Mouse (Mus musculus): ENCODE measurements around the gene Pofut1. TPM values are rescaled to one million over a fixed set of nuclear protein-coding genes. Genes with fewer than 3 reads are reported as not detected.

Pofut1 gene
- total RNA-seq (2021), result 10 to 100 TPM; 12.6 to 13.3 TPM
- 12.1 and 17.7 TPM in 2 replicates for polyA plus RNA-seq (2012; rRNA removed)
- long read RNA-seq, full-length matches to known transcripts, result 6 of 9 reads
- long read RNA-seq, partial matches to known transcripts, result 0 of 9 reads
- long read RNA-seq, other reads (novel, unspliced or antisense), result 3 of 9 reads

DNA sequence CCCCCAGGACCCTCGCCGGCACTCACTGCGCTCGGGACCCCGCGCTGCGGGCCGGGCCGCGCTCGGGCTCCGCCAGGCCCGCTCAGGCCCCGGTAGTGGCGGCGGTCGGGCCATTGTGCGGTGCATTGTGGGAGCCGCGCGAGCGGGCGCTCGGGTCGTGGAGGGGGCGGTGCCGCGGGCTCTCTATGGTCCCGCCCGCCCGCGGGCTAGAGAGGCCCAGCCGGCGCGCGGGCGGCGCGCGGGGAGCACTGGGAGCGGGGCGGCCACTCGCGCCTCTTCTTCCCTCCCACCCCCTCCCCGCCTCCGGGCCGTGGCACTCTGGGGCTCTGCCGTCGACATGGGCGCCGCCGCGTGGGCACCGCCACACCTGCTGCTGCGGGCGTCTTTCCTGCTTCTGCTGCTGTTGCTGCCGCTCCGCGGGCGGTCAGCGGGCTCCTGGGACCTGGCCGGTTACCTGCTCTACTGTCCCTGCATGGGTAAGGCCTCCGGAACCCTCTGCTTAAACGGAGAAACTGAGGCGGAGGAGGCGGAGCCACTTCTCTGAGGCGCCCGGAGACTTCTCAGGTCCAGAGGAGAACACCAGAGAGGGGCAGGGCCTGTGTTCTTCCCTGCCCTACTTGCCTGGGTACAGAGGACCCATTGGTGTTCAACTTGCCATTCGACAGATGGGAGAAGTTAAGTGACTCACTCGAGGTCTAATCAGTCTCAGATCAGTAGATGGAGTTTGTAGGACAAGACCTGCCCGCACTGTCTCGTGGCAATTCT lies at the start of gene Pofut1, which contains the start of gene Plagl2:
Pofut1 (plus strand) TSS at position 284 of the 765 bp plus-strand sequence.
Plagl2 (minus strand) TSS at position 177 of the 765 bp plus-strand sequence.
- H3K36me3 ChIP-seq (ENCODE audit: control insufficient read depth, insufficient read depth, low read length), result peaks cover 16% of the 10 kb centered on the region
- H3K79me2 ChIP-seq (replicated peaks; ENCODE audit: control insufficient read depth, insufficient read depth, low read length), result peaks cover 2% of the 10 kb centered on the region; the same call in 1 of the 2 replicates
- peak within 1 kb of the TSS; percentile 90 for H3K27ac ChIP-seq
- H3K4me1 ChIP-seq (ENCODE audit: control insufficient read depth, insufficient read depth, low read length), result peaks cover 5% of the 10 kb centered on the region
- peak within 1 kb of the TSS; percentile 73 for H3K4me3 ChIP-seq
- WGBS, result under 1% methylated on average over 71 of the region's 72 CpGs
- peak; percentile 95 to 96 for DNase-seq
- TF ChIP-seq POLR2A (IDR thresholded peaks at IDR 0.05; ENCODE audit: insufficient read depth, low read depth, low read length), result peak; percentile 37; the same call in 1 of the 2 replicates
- peak; percentile 57 for TF ChIP-seq CTCF (IDR thresholded peaks at IDR 0.05)
- TF ChIP-seq EP300 (IDR thresholded peaks at IDR 0.05; ENCODE audit: insufficient read depth, low read depth, low read length), result no peak
- no peaks in the 10 kb centered on the region for H3K27me3 ChIP-seq (ENCODE audit: control insufficient read depth, insufficient read depth, low read length)
- peak within 1 kb of the TSS; percentile 99 for H3K9ac ChIP-seq (ENCODE audit: low read depth, low read length)
- intact Hi-C loops (cut with DNase I), result loop anchor here (1.0 to 5.0 kb wide), 5 partner anchors 49 to 201 kb away; partner anchors contain the start of genes Kif3b and Tm9sf4

DNA sequence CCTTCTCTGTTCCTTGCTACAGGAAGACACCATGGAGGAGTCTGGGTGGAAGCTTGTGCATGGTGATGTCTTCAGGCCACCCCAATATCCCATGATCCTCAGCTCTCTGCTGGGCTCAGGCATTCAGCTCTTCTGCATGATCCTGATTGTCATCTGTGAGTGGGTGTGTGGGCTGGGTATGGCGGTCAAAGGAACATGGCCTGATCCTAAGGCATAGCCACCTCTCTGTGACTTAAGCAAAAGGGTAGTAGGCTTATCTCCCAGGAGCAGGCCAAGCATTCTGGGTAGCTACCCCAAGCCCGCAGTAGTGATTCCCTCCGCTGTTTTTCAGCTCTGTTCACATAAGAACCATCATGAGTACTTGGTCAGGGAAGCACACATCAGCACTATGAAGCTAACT lies 47.1 kb upstream of the Pofut1 start:
- TF ChIP-seq EP300 (IDR thresholded peaks at IDR 0.05; ENCODE audit: insufficient read depth, low read depth, low read length) (no peak), POLR2A (IDR thresholded peaks at IDR 0.05; ENCODE audit: insufficient read depth, low read depth, low read length) (no peak), CTCF (IDR thresholded peaks at IDR 0.05) (no peak)
- WGBS, result 91% methylated on average over 3 of the region's 3 CpGs
- intact Hi-C loops (cut with DNase I), result no loop called here
- Histone ChIP-seq H3K4me3 (no peak overlapping the region), H3K27me3 (ENCODE audit: control insufficient read depth, insufficient read depth, low read length) (no peaks in the 10 kb centered on the region), H3K27ac (no peak overlapping the region), H3K36me3 (ENCODE audit: control insufficient read depth, insufficient read depth, low read length) (no peaks in the 10 kb centered on the region), H3K9ac (ENCODE audit: low read depth, low read length) (no peak overlapping the region), H3K4me1 (ENCODE audit: control insufficient read depth, insufficient read depth, low read length) (no peaks in the 10 kb centered on the region; the same call in 1 of the 2 replicates), H3K79me2 (replicated peaks; ENCODE audit: control insufficient read depth, insufficient read depth, low read length) (no peaks in the 10 kb centered on the region)
- no peak for DNase-seq

DNA sequence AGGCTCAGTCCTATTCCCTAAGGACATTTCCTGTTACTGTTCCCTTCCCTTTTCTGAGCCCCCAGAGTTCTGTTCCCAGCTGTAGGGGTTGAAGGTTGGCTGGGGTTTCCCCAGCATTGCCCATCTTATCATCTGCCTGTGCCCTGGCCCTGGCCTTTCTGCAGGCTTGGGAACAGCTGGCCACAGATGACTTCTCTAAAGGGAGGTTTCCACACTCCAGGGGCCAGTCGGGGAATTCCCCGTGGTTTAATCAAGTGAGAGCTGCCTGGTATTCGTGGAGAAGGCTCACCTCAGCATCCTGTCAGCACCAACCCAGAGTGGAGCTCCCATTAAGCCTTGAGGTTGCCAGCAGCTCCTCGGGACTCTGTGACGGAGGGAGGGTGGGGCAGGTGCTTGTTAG lies 42.8 kb upstream of the Pofut1 start:
- no peak overlapping the region for H3K9ac ChIP-seq (ENCODE audit: low read depth, low read length)
- H3K79me2 ChIP-seq (replicated peaks; ENCODE audit: control insufficient read depth, insufficient read depth, low read length), result no peaks in the 10 kb centered on the region
- no peaks in the 10 kb centered on the region for H3K36me3 ChIP-seq (ENCODE audit: control insufficient read depth, insufficient read depth, low read length)
- no peaks in the 10 kb centered on the region; the same call in 1 of the 2 replicates for H3K4me1 ChIP-seq (ENCODE audit: control insufficient read depth, insufficient read depth, low read length)
- H3K27me3 ChIP-seq (ENCODE audit: control insufficient read depth, insufficient read depth, low read length), result no peaks in the 10 kb centered on the region
- no peak for TF ChIP-seq CTCF (IDR thresholded peaks at IDR 0.05)
- no peak for TF ChIP-seq POLR2A (IDR thresholded peaks at IDR 0.05; ENCODE audit: insufficient read depth, low read depth, low read length)
- WGBS, result 22% methylated on average over 5 of the region's 5 CpGs
- intact Hi-C loops (cut with DNase I), result no loop called here
- peak in 1 of 2 experiments; percentile 32 for DNase-seq
- no peak overlapping the region for H3K4me3 ChIP-seq
- no peak overlapping the region for H3K27ac ChIP-seq

- intact Hi-C loops (cut with DNase I), result no loop called here
- Histone ChIP-seq H3K9ac (ENCODE audit: low read depth, low read length) (no peak overlapping the region), H3K79me2 (replicated peaks; ENCODE audit: control insufficient read depth, insufficient read depth, low read length) (no peaks in the 10 kb centered on the region), H3K36me3 (ENCODE audit: control insufficient read depth, insufficient read depth, low read length) (no peaks in the 10 kb centered on the region; the same call in 1 of the 2 replicates), H3K27ac (no peak overlapping the region), H3K4me1 (ENCODE audit: control insufficient read depth, insufficient read depth, low read length) (no peaks in the 10 kb centered on the region; the same call in none of the 2 replicates), H3K27me3 (ENCODE audit: control insufficient read depth, insufficient read depth, low read length) (no peaks in the 10 kb centered on the region), H3K4me3 (no peak overlapping the region)
- no peak for DNase-seq
- no peak for TF ChIP-seq CTCF (IDR thresholded peaks at IDR 0.05)
- TF ChIP-seq POLR2A (IDR thresholded peaks at IDR 0.05; ENCODE audit: insufficient read depth, low read depth, low read length), result no peak
- no peak for TF ChIP-seq EP300 (IDR thresholded peaks at IDR 0.05; ENCODE audit: insufficient read depth, low read depth, low read length)
- WGBS, result 63% methylated on average over 2 of the region's 2 CpGs
Measured at GRCm38 (mm10) chr2:153199114-153199513, 42.2 kb upstream of the Pofut1 start.

DNA sequence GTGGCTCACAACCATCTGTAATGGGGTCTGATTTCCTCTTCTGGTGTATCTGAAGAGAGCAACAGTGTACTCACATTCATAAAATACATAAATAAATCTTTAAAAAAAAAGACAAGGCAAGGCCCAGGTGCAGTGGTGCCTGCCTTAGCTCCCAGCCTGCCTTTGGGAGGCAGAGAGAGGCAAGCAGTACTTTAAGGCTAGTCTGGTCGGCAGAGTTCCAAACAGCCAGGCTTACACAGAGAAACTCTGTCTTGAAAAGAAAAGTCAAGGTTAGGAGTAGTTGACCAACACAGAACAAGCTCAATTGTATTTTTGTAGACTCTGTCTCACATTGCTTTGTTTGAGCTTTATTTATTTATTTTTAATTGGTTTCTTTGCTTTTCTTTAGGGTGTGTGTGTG lies 38.6 kb upstream of the Pofut1 start:
- Histone ChIP-seq H3K36me3 (ENCODE audit: control insufficient read depth, insufficient read depth, low read length) (no peaks in the 10 kb centered on the region; the same call in 1 of the 2 replicates), H3K27me3 (ENCODE audit: control insufficient read depth, insufficient read depth, low read length) (no peaks in the 10 kb centered on the region)

More for the DNA sequence above, 38.6 kb upstream of the Pofut1 start:
- H3K27ac ChIP-seq, result no peak overlapping the region
- no peak overlapping the region for H3K4me3 ChIP-seq
- H3K79me2 ChIP-seq (replicated peaks; ENCODE audit: control insufficient read depth, insufficient read depth, low read length), result no peaks in the 10 kb centered on the region
- WGBS, result 92% methylated on average over 1 of the region's 1 CpGs
- no peaks in the 10 kb centered on the region; the same call in none of the 2 replicates for H3K4me1 ChIP-seq (ENCODE audit: control insufficient read depth, insufficient read depth, low read length)
- DNase-seq, result no peak
- no peak for TF ChIP-seq EP300 (IDR thresholded peaks at IDR 0.05; ENCODE audit: insufficient read depth, low read depth, low read length)
- TF ChIP-seq CTCF (IDR thresholded peaks at IDR 0.05), result no peak
- TF ChIP-seq POLR2A (IDR thresholded peaks at IDR 0.05; ENCODE audit: insufficient read depth, low read depth, low read length), result no peak
- no peak overlapping the region for H3K9ac ChIP-seq (ENCODE audit: low read depth, low read length)
- intact Hi-C loops (cut with DNase I), result no loop called here
